Mouse (Mus musculus) B cell, adult 2 months (primary cell): ENCODE data around the gene Foxo6.
A peak's percentile ranks its signal among the peaks of the same experiment; 100 is the strongest.

Experiments used
- DNase-seq, 2 experiments: peaks; one replicate each; pipeline ENCODE4 v3.0.0; 2022

Foxo6 gene

GRCm38 (mm10) chr4:120287290-120288111 lies at the start of gene Foxo6:
Gene Foxo6 (minus strand): TSS chr4:120287349.
- DNase-seq, result peak; percentile 96

GRCm38 (mm10) chr4:120334316-120334715 lies 47.2 kb upstream of the Foxo6 start:
- DNase-seq, result no peak

- no peak for DNase-seq
Measured at GRCm38 (mm10) chr4:120332934-120333421, 45.8 kb upstream of the Foxo6 start.

- no peak for DNase-seq
Measured at GRCm38 (mm10) chr4:120332405-120332933, 45.3 kb upstream of the Foxo6 start.

GRCm38 (mm10) chr4:120331992-120332391 lies 44.8 kb upstream of the Foxo6 start:
- no peak for DNase-seq

GRCm38 (mm10) chr4:120331541-120331940 lies 44.4 kb upstream of the Foxo6 start:
- DNase-seq, result no peak

GRCm38 (mm10) chr4:120325748-120326147 lies 38.6 kb upstream of the Foxo6 start:
- DNase-seq, result no peak

GRCm38 (mm10) chr4:120325051-120325450 lies 37.9 kb upstream of the Foxo6 start:
- no peak for DNase-seq

- DNase-seq, result no peak
Measured at GRCm38 (mm10) chr4:120323858-120324257, 36.7 kb upstream of the Foxo6 start.

GRCm38 (mm10) chr4:120323198-120323597 lies 36.0 kb upstream of the Foxo6 start:
- peak; percentile 26 to 44 for DNase-seq

GRCm38 (mm10) chr4:120317541-120317940 lies 30.4 kb upstream of the Foxo6 start:
- DNase-seq, result no peak

- no peak for DNase-seq
Measured at GRCm38 (mm10) chr4:120316716-120317115, 29.6 kb upstream of the Foxo6 start.

- DNase-seq, result no peak
Measured at GRCm38 (mm10) chr4:120314571-120314970, 27.4 kb upstream of the Foxo6 start.

GRCm38 (mm10) chr4:120313309-120313708 lies 26.2 kb upstream of the Foxo6 start:
- DNase-seq, result no peak

GRCm38 (mm10) chr4:120304580-120304979 lies 17.4 kb upstream of the Foxo6 start:
- no peak for DNase-seq

- DNase-seq, result no peak
Measured at GRCm38 (mm10) chr4:120299287-120299686, 12.1 kb upstream of the Foxo6 start.

GRCm38 (mm10) chr4:120291106-120291822 lies 4.1 kb upstream of the Foxo6 start:
- no peak for DNase-seq

- DNase-seq, result no peak
Measured at GRCm38 (mm10) chr4:120290486-120290885, 3.3 kb upstream of the Foxo6 start.

- DNase-seq, result no peak
Measured at GRCm38 (mm10) chr4:120289181-120289965, 2.2 kb upstream of the Foxo6 start.

GRCm38 (mm10) chr4:120286761-120287241 lies 348 bp downstream of the Foxo6 start:
- DNase-seq, result peak; percentile 29 to 31

- DNase-seq, result no peak
Measured at GRCm38 (mm10) chr4:120285730-120286129, 1.4 kb downstream of the Foxo6 start.

GRCm38 (mm10) chr4:120285223-120285622 lies 1.9 kb downstream of the Foxo6 start:
- no peak for DNase-seq

GRCm38 (mm10) chr4:120284187-120284586 lies 3.0 kb downstream of the Foxo6 start:
- DNase-seq, result no peak
